Mouse (Mus musculus) urinary bladder, postnatal 36 days (tissue): Measurements from ENCODE around the gene D630003M21Rik.

ENCODE experiments used
- DNase-seq, 2 experiments: peaks; one replicate each; pipeline ENCODE4 v3.0.0; 2022; ENCODE audit warnings: low spot score in 2 of 2, mixed read lengths in 1 of 2

The D630003M21Rik gene

GRCm38 (mm10) chr2:158194945-158195640 lies 33.9 kb downstream of the D630003M21Rik start:
- DNase-seq: peak; percentile 19 to 39

DNA sequence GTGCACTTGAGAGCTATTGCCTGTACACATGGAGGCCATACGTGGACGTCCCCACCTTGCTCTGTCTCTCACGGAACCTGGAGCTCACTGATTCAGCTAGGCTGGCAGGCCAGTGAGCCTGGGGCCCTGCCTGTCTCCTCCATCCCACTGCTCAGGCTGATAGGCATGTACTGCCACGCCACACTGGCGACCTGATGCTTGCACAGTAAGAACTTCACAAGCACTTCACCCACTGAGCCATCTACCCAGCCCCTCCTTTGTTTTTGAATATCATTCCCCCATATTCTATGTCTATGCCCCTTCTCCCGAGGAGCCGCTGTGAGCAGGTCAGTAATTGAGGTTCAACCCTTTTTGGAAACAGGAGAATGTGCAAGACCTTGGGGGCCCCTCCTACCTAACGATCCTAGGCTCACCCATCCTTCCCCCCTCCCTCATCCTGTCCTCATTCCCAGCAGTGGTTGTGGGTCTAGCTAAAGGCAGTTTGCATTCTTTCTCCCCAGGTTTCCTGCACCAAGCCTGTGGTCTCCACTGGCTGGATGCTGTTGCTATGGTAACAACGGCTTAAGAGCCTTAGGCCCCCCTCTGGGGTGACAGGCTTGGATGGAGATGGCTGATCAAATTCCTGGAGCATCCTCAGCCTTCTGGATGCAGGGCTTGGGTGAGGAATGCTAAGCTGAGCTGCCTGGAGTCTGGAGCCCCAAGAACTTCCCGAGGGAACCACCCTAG lies 35.2 kb downstream of the D630003M21Rik start:
- DNase-seq: no peak

- DNase-seq: peak in 1 of 2 experiments; percentile 77
These were observed 37.9 kb downstream of the D630003M21Rik start for GRCm38 (mm10) chr2:158191098-158191497.

- no peak for DNase-seq
These were observed 39.6 kb downstream of the D630003M21Rik start for GRCm38 (mm10) chr2:158189451-158189850.

- no peak for DNase-seq
These were observed 42.7 kb downstream of the D630003M21Rik start for GRCm38 (mm10) chr2:158186206-158186871.

- no peak for DNase-seq
These were observed 45.8 kb downstream of the D630003M21Rik start for GRCm38 (mm10) chr2:158183266-158183665.

GRCm38 (mm10) chr2:158181932-158182331 lies 47.1 kb downstream of the D630003M21Rik start:
- DNase-seq: no peak

DNA sequence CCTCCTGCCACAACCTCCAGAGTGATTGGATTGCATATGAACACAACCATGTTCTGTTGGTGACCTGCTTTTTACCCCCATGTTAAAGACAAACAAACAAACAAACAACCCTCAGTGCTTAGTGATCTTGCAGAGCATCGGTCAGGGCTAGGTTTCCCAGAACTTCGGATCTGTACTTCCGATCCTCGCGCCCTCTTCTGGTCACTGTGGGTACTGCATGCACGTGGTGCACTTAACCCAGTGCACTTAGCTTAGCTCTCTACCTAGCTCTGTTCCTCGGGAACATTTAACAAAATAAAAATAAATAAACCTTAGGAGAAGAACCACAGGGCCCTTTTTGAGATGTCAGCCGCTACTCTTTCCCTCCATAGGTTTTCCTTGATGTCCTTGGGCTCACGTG lies 48.2 kb downstream of the D630003M21Rik start:
- no peak for DNase-seq

DNA sequence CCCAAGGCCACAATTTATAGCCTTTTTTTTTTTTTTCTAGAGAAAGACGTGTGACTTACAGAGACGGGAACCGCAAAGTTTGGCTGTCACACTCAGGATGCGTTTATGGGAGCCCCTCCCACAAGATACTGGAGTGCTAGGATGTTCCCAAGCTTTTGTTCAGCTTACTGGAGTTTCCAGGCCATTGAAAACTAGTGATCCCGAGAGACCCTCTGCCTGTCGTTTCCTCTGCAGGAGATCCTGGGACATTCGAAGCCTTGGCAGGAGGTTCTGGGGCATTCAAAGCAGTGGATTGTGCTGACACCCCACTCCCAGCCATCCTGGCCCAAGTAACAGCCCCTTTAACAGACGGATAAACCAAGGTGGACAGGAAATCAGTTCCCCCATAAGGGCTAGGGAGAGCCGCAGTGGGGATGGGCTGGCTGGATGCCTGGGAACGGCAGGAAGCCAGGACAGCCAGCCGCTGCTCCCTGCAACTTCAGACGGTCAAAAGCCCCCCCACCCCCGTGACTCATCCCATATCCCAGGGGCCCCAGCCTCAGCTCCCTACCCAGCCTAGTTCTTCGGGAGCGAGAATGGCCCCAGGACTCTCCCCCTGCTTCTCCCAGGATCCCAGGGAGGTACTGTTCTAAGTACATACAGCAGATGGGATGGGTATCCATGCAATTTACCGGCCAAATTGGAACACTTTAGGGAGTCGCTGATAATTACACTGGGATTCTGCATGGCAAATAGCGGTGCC lies 49.5 kb downstream of the D630003M21Rik start:
- DNase-seq: peak in 1 of 2 experiments; percentile 47

- DNase-seq: peak; percentile 68 to 84
These were observed 50.2 kb downstream of the D630003M21Rik start for GRCm38 (mm10) chr2:158178696-158179369.

DNA sequence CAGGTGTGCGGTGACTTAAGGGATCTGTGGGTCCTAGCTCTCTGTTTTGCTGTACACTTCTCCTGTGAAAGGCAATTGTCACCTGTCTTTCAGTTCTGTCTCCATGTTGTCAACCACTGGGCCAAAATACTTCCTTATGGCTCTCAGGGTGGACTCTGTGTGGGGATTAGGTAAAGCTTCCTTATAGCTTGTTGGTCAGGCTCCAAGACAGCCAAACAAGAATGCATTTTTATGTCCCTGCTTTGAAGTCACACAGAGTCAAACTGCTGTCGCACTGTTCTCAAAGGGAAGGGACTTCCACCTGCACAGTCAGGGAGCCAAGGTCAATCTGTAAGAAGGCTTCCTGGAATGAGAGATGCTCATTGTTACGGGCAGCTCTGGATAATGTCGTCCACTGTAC lies 50.9 kb downstream of the D630003M21Rik start:
- DNase-seq: no peak

DNA sequence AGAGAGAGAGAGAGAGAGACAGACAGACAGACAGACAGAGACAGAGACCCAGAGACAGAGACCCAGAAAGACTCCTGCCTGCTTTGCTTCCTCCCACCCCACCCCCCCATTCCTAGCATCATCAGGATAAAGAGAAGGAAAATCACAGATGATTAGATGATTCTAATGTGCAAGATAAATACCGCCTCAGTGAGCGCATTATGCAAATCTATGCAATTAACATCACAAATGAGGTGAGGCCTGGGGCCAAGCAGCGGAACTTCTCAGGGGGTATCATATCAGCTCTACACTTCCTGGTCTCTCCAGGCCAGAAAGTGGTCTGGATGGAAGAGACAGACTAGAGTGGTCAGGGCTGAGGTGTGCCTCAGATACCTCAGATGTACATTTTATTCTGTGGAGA lies 51.4 kb downstream of the D630003M21Rik start:
- no peak for DNase-seq

DNA sequence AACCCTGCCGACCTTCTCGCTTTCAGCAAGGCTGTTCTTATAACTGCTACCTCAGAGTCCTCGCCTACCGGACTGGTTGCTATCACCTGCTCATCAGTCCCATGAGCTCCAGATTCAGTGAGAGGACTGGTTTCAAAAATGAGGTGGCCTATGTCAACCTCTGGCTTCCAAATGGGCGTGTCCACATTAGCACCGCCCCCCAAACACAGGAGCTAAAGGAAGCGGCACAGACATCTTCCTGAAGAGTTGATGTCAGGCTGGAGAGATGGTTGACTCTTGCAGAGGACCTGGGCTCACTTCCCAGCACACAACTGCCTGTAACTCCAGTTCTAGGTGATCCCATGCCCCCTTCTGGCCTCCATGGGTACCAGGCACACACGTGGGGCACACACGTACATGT lies 52.3 kb downstream of the D630003M21Rik start:
- no peak for DNase-seq

DNA sequence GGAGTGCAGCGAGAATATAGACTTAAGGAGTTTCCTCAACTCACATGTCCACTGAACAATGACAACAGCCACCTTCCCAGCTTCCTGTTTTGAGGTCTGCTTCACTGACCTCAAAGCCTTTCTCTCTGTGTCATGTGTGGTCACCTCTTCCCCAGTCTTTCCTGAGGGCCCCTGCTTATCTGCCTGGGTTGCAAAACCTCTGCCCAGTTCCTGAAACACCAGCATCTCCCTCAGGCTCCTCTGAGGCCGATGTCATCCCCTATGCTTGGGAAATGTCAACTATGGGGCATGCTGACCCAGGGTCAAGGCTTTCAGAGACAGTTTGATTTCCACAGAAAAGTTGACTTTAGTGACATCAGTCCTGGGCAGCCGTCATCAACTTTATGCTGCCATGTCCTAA lies 53.6 kb downstream of the D630003M21Rik start:
- DNase-seq: no peak

- no peak for DNase-seq
These were observed 54.1 kb downstream of the D630003M21Rik start for GRCm38 (mm10) chr2:158174958-158175357.

- no peak for DNase-seq
These were observed 54.6 kb downstream of the D630003M21Rik start for GRCm38 (mm10) chr2:158174438-158174837.

DNA sequence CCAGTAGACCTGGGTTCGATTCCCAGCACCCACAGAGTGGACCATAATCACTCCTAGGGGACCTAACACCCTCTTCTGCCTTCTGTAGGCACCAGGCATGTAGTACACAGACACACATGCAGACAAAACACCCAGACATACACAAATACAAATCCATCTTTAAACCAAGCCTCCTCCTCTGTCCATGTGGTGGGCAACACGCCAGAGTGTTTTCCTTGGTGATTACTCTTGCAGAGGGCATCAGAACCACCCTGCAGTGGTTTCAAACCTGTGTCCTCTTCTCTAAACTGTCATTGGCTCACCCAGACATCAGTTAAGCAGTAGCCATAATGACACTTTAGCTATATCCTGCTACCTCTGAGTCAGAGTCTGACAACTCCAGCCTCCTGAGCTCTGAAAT lies 58.6 kb downstream of the D630003M21Rik start:
- no peak for DNase-seq

GRCm38 (mm10) chr2:158169771-158170170 lies 59.3 kb downstream of the D630003M21Rik start:
- DNase-seq: no peak

DNA sequence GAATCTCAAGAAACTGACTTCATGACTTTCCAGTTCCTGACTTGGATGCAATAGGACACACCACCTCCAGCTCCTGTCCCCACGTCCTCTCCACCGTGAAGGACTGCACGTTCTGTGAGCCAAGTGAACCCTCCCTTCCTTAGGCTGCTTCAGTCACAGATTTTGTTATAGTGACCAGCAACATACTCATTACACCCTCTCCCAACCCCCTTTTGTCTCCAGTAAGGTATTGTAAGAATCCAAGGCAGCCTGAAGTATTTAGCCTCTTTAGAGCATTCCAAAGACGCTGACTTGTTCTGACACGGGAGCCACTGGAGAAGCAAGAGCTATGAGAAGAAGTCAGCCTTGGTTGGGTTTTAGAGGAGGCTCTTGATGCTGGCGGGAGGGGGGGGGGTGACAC lies 59.7 kb downstream of the D630003M21Rik start:
- no peak for DNase-seq

- DNase-seq: peak in 1 of 2 experiments; percentile 55
These were observed 60.2 kb downstream of the D630003M21Rik start for GRCm38 (mm10) chr2:158168741-158169211.
